Mouse (Mus musculus) embryonic facial prominence, embryonic 14.5 days (tissue): ENCODE measurements around the gene Dgkz. TPM values are rescaled to one million over a fixed set of nuclear protein-coding genes. Genes with fewer than 3 reads are reported as not detected.

Source experiments
- ATAC-seq: fragments of 200-750 bp; cut with Nextera tagmentation; 2 replicates; pipeline ENCODE4 v1.8.0; 2017; ENCODE audit warnings: low read depth, moderate number of reproducible peaks, moderate TSS enrichment
- DNase-seq: peaks from one replicate; pipeline ENCODE4 v3.0.0-alpha.2; 2015; ENCODE audit warnings: low spot score
- H3K27ac ChIP-seq: fragments of 300-500 bp; sonication (generic); replicated peaks from 2 replicates; pipeline ENCODE4 v1.5.1; 2014; ENCODE audit warnings: low read depth, mild to moderate bottlenecking, low read length, moderate library complexity
- H3K27me3 ChIP-seq: fragments of 300-500 bp; sonication (generic); replicated peaks from 2 replicates; pipeline ENCODE4 v1.6.1; 2014; ENCODE audit warnings: low read length; ENCODE audit not compliant: control insufficient read depth, insufficient read depth
- H3K36me3 ChIP-seq: fragments of 300-500 bp; sonication (generic); 2 replicates; pipeline ENCODE4 v1.6.1; 2014; ENCODE audit warnings: low read length, mixed read lengths; ENCODE audit not compliant: control insufficient read depth, insufficient read depth
- H3K4me1 ChIP-seq: fragments of 300-500 bp; sonication (generic); 2 replicates; pipeline ENCODE4 v1.6.1; 2014; ENCODE audit warnings: antibody characterized with exemption, low read length; ENCODE audit not compliant: control insufficient read depth, insufficient read depth
- H3K4me2 ChIP-seq: fragments of 300-500 bp; sonication (generic); 2 replicates; pipeline ENCODE4 v1.6.1; 2014; ENCODE audit warnings: low read depth, mild to moderate bottlenecking, low read length, moderate library complexity, mixed read lengths
- H3K4me3 ChIP-seq: fragments of 300-500 bp; sonication (generic); 2 replicates; pipeline ENCODE4 v1.5.1; 2014; ENCODE audit warnings: low read depth, mild to moderate bottlenecking, low read length
- H3K9ac ChIP-seq: fragments of 300-500 bp; sonication (generic); 2 replicates; pipeline ENCODE4 v1.6.1; 2014; ENCODE audit warnings: low read depth, mild to moderate bottlenecking, low read length, moderate library complexity, mixed read lengths
- H3K9me3 ChIP-seq: fragments of 300-500 bp; sonication (generic); 2 replicates; pipeline ENCODE4 v1.6.1; 2016; ENCODE audit warnings: low read length; ENCODE audit not compliant: control insufficient read depth
- WGBS: fragments of 180-500 bp; shearing (Covaris S2); extraction: QIAGEN DNeasy Blood & Tissue Kit; methylation state at CpG from one replicate; pipeline ENCODE4 v1.1.7; 2014; 5-methylcytosine and 5-hydroxymethylcytosine counted together
- polyA plus RNA-seq: library from polyadenylated mRNA; unstranded; fragments of >200 nt; fragmentation: Nextera tagmentation; extraction: Ambion mirVana; gene quantifications from 2 replicates; pipeline ENCODE4 v1.2.1, GENCODE M21; 2014

Dgkz gene
- polyA plus RNA-seq, 1 experiment from 2014 or later = 47.4 TPM

- Histone ChIP-seq H3K9me3 (no peaks in the 10 kb centered on the region), H3K4me3 (no peak overlapping the region), H3K4me1 (no peaks in the 10 kb centered on the region), H3K27me3 (no peaks in the 10 kb centered on the region), H3K36me3 (peaks cover 88% of the 10 kb centered on the region), H3K27ac (no peak overlapping the region), H3K4me2 (no peak overlapping the region), H3K9ac (no peak overlapping the region)
- no peak for DNase-seq
- WGBS = 82% methylated on average over 7 of the region's 7 CpGs
- no peak for ATAC-seq
Observed at GRCm38 (mm10) chr2:91913328-91914110, 62.1 kb downstream of the Dgkz start.

DNA sequence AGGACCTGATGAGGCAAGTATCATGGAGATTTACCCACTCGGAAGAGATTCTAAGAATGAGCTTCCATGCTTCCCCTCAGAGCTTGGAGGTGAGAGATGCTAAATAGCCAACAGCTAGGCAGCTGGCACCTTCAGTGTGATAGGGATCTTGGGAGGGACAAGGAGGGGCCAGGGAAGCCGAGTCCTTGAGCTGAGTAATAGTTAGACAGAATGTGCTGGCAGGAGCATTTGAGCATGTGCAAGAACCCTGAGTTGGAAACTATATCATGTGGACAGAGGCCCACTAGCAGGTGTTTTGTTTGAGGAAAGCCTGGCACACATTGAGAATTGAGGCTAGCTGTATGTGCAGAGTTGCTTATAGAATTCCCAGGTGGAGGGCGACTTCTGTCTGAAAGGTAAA is 63.0 kb downstream of the Dgkz start:
- Histone ChIP-seq H3K4me3 (no peak overlapping the region), H3K9ac (no peak overlapping the region), H3K9me3 (no peaks in the 10 kb centered on the region), H3K27ac (no peak overlapping the region), H3K36me3 (peaks cover 80% of the 10 kb centered on the region), H3K4me1 (no peaks in the 10 kb centered on the region), H3K4me2 (no peak overlapping the region), H3K27me3 (no peaks in the 10 kb centered on the region)
- ATAC-seq (no peak), DNase-seq (no peak)
- 70% methylated on average over 3 of the region's 3 CpGs for WGBS

DNA sequence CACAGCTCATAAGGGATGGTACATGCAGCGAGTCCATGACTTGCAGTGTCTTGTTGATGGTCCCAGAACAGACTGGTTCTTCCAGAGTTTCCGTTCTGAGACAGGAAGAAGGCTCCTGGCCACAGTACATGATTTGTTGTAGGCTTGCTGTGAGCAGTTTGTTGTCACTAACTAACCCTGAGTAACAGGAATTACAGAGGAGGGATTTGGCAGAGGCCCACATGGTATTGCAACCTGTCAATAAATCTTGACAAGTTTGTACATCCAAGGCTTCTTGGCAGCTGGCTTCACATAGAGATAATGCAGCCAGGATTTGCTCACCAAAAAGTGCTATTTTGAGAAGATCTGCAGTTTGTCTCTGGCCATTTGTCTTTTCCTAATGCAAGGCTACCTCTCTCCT is 69.5 kb downstream of the Dgkz start:
- Histone ChIP-seq H3K27ac (no peak overlapping the region), H3K4me1 (no peaks in the 10 kb centered on the region), H3K27me3 (no peaks in the 10 kb centered on the region), H3K36me3 (peaks cover 48% of the 10 kb centered on the region), H3K4me3 (no peak overlapping the region), H3K4me2 (no peak overlapping the region), H3K9ac (no peak overlapping the region), H3K9me3 (no peaks in the 10 kb centered on the region)
- DNase-seq (no peak), ATAC-seq (0 out of 2 replicates have a peak, but pooled peaks have one; percentile 47)
- 98% methylated on average over 2 of the region's 2 CpGs for WGBS

- Histone ChIP-seq H3K27me3 (no peaks in the 10 kb centered on the region), H3K4me2 (no peak overlapping the region), H3K4me3 (no peak overlapping the region), H3K36me3 (peaks cover 46% of the 10 kb centered on the region), H3K4me1 (no peaks in the 10 kb centered on the region), H3K27ac (peak overlapping the region; percentile 36; the same call in 1 of the 2 replicates), H3K9ac (no peak overlapping the region), H3K9me3 (no peaks in the 10 kb centered on the region)
- ATAC-seq (peak; percentile 83), DNase-seq (peak; percentile 78)
- 81% methylated on average over 5 of the region's 5 CpGs for WGBS
Observed at GRCm38 (mm10) chr2:91904618-91905307, 70.9 kb downstream of the Dgkz start.

- Histone ChIP-seq H3K27me3 (no peaks in the 10 kb centered on the region), H3K4me3 (no peak overlapping the region), H3K36me3 (peaks cover 45% of the 10 kb centered on the region), H3K4me1 (no peaks in the 10 kb centered on the region), H3K27ac (no peak overlapping the region), H3K4me2 (no peak overlapping the region), H3K9me3 (no peaks in the 10 kb centered on the region), H3K9ac (no peak overlapping the region)
- no peak for ATAC-seq
- 88% methylated on average over 3 of the region's 3 CpGs for WGBS
- no peak for DNase-seq
Observed at GRCm38 (mm10) chr2:91903171-91903925, 72.3 kb downstream of the Dgkz start.

- Histone ChIP-seq H3K4me3 (no peak overlapping the region), H3K36me3 (peaks cover 41% of the 10 kb centered on the region), H3K27ac (no peak overlapping the region), H3K9ac (no peak overlapping the region), H3K9me3 (no peaks in the 10 kb centered on the region), H3K27me3 (no peaks in the 10 kb centered on the region), H3K4me2 (no peak overlapping the region), H3K4me1 (no peaks in the 10 kb centered on the region)
- WGBS = 70% methylated on average over 5 of the region's 5 CpGs
- DNase-seq = no peak
- no peak for ATAC-seq
Observed at GRCm38 (mm10) chr2:91902336-91902735, 73.3 kb downstream of the Dgkz start.

DNA sequence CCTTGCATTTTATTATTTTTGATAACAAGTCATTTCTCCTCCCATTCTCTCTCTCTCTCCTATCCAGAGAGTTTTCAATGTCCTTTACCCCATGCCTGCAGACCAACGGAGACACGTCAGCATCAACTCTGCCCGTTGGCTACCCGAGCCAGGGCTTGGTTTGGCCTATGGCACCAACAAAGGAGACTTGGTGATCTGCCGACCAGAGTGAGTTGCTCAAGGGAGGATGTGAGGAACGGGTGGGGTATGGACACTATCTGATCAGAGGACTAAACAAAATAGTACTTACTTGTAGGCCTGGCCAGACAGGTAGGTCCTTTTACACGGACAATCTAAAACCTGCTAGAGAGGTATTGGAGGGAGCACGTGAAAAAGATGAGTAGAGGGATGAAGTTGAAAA is 75.2 kb downstream of the Dgkz start:
- WGBS = 93% methylated on average over 8 of the region's 8 CpGs
- no peaks in the 10 kb centered on the region for H3K4me1 ChIP-seq

GRCm38 (mm10) chr2:91899141-91899540 is 76.5 kb downstream of the Dgkz start:
- Histone ChIP-seq H3K27ac (no peak overlapping the region), H3K9me3 (no peaks in the 10 kb centered on the region), H3K27me3 (no peaks in the 10 kb centered on the region), H3K36me3 (peaks cover 29% of the 10 kb centered on the region; the same call in 1 of the 2 replicates), H3K4me3 (no peak overlapping the region), H3K4me1 (no peaks in the 10 kb centered on the region), H3K4me2 (no peak overlapping the region), H3K9ac (no peak overlapping the region)
- ATAC-seq = no peak
- DNase-seq = no peak
- 92% methylated on average over 3 of the region's 3 CpGs for WGBS

More for the DNA sequence above, 75.2 kb downstream of the Dgkz start:
- no peak for ATAC-seq
- H3K9ac ChIP-seq = no peak overlapping the region
- no peaks in the 10 kb centered on the region for H3K9me3 ChIP-seq
- DNase-seq = no peak
- H3K4me2 ChIP-seq = no peak overlapping the region
- peaks cover 26% of the 10 kb centered on the region; the same call in 1 of the 2 replicates for H3K36me3 ChIP-seq
- H3K4me3 ChIP-seq = no peak overlapping the region
- H3K27me3 ChIP-seq = no peaks in the 10 kb centered on the region
- H3K27ac ChIP-seq = no peak overlapping the region
